Mouse (Mus musculus): Measurements from ENCODE around the gene Gzmk.
A peak's percentile ranks its signal among the peaks of the same experiment; 100 is the strongest.
"Not testable (repeated sequence)": the region's sequence is repeated elsewhere in the genome, so short reads cannot be mapped to it uniquely, and the experiment has no call there.

Gene Gzmk

DNA sequence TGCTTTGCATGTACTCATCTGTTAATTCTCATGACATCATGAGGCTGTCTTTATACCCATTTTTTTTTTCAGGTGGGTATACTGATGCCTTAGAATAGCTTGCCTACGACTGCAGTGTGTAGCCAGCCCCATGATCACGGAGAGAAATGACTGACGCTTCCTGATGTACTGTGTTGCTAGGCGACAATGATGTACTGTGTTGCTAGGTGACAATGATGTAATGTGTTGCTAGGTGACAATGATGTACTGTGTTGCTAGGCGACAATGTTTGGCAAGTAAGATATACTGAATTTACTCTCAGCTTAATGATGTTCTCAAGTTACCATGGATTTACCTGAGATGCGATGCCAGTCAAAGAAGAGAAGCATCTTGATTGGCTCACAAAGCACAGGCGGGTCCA is at the start of gene Gzmk:
TSS of gene Gzmk (minus strand) at position 98 of the 400 bp plus-strand sequence.
- no peak for DNase-seq

DNA sequence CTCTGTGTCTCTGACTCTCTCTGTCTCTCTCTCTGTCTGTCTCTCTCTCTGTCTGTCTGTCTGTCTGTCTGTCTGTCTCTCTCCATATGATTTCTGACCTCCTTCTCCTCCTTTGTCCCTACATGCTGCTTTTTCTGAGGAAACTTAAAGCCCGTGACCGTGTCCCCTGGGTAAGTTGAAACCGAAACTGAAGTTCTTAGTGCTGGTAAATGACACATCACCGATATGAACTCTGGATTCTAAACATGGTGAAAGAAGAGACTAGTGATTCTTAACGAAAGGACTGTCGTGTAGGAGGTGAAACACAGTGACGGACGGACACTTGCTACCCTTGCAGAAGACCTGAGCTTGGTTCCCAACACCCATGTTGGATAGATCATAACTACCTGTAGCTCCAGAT is 45.5 kb upstream of the Gzmk start:
- DNase-seq: no peak

DNA sequence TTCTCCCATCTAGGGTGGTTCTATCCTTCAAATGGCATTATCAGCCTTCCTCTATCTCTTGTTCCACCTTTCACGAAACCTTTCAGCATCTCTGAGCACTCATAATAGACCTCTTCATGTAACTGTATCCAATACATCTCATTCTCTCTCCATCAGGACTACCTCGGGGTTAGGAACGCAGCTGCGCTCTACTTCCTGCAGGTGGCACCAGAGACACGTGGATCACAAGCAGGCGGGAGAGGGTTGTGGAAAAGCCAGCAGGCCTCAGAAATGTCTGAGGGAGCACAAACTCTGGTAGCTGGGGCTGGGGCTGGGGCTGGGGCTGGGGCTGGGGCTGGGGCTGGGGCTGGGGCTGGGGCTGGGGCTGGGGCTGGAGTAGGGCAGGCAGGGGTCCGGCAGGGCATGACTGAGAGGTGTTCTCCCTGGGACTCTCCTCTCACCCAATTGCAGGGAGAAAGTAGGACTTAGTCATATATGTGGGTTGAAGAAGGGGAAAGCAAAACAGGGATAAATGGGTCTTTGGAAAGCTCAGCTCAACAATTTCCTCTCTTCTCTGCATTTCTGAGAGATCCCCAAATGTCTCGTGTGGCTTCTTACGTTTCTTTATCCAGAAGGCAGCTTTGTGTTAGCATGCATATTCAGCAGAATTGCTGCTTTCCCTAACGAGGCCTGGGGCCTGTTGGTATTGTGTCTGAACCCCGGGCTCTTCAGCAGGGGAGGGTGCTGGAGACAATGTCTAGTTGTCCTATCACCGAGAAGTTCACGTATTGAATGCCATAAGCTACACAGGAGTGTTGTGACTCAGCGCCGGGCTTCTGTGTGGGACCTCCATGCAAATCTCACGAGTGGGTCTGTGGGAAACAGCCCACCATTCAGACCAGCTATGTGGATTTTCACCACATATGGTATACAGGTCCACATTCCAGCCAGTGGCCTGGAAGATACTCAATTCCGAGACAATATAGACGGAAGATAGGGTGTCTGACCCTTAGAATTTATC is 44.4 kb upstream of the Gzmk start:
- peak; percentile 52 for DNase-seq

DNA sequence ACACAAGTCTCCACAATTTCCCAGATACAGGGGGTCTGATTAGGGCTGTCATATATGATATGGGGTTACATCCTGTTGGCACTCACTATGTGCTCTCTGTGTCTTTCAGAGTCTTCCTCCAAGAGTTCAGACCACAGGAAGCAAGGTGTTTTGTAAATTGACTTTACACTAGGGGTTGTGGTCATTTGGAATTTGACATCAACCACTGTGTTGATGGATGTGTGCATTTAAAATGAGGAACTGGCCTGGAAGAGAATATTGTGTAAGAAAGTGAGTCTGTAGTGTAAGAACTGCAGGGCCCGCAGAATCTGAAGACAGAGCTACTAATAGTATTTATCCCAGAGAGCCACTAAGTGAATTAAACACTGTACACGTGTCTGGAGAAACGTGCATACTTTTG is 41.5 kb upstream of the Gzmk start:
- no peak for DNase-seq

DNA sequence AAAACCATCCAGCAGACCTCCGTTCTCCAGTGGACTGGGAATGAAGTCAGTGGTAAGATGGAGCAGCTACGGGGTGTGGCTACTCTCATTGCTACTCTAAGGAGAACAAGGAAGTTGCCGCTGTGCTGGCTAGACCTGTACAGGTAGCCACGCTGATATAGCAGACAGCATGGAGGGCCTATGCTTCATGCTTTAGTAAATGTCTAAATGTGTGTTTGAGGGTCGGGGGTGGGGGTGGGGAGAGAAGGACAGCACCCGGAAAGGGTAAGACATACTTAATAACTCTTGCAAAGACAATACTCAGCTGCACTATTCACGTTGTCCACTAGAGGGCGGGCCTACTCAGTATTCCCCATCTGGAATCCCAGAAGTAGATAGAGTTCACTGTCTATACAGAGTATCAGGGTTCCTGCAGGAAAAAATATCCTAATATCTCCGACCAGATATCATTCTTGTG is 40.8 kb upstream of the Gzmk start:
- peak; percentile 18 for DNase-seq

DNA sequence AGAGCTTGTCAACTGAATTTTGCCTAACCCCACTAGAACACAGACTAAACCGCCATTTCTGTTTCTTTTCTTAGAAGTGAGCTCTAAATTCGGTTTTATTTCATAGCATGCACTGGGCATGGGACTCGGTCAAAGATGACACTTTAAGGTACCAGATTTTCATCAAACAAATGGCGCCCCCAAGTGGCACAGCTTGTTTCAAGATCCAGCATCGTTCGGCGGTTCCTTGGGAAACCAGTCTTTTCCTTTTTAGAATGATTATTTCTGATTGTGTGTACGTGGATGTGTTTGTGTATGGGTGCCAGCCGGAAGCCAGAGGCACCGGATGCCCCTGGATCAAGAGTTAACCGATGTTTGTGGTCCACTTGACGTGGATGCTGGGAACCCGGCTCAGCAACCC is 39.5 kb upstream of the Gzmk start:
- no peak for DNase-seq

DNA sequence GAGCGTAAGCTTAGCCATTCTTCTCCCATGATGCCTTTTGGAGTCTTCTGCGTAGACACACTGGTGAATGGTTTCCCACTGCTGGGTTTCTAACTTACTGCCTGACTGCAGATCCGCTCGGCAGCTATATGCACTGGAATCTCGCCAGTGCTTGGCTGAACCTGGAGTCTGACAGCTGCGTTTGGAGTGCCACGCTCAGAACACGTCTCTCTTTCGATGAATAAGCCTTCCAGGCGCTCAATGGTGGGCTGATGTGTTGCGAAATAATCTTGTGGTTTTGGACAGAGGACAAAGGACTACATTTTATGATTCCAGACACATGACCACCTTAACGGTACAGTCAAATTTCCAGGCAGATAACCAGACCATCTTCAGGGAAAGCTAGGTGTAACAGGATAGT is 37.1 kb upstream of the Gzmk start:
- no peak for DNase-seq

DNA sequence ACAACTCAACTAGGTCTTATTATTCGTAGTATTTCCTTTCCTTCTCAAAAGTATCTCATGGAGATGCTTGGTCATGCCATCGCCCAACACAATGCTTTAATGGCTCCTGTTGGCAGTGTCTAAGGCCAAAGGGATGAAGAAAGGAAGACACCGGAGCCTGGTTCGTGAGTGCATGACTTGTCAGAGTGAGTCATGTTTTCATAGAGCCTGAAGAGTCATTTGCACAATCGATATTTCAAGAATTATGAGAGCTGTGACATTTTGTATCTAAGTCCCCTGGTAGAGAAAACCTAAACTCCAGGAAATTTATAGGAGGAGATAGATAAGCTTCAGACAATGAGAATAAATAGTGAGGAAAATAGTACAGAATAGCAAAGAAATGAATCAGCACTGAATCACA is 33.5 kb upstream of the Gzmk start:
- no peak for DNase-seq

DNA sequence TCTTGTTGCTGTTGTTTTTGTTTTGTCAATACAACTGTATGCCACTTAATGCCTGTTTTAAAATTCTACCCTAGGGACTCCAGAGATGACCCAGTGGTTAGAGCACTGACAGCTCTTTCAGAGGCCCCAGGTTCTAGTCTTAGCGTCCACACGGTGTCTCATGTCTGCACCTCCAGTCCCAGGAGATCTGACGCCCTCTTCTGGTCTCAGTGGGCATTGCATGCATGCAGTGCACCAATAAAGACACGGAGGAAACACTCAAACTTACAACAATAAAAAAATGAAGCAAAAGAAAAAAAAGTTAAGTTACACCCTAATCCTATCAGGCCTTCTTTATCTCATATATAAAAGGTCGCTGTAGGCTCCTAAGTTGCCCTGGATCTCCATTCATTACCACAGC is 31.5 kb upstream of the Gzmk start:
- DNase-seq: no peak

DNA sequence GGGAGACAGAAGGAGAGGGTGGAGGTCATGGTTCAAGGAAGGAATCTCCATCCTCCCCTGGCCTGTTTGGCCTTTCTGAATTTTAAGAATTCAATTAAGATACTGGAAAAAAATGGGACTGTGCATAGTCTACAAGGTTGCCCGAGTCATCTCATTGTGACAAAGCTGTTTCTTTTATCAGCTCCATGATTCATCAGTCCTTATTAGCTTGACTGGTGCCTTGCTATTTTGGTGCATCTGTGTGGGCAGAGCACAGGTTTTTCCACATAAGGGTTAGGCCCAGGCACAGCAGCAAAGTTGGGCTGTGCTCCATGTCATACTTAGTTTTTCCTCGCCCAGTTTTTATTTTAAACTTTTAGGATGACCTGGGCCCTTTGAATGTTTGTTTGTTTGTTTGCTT is 31.1 kb upstream of the Gzmk start:
- no peak for DNase-seq

DNA sequence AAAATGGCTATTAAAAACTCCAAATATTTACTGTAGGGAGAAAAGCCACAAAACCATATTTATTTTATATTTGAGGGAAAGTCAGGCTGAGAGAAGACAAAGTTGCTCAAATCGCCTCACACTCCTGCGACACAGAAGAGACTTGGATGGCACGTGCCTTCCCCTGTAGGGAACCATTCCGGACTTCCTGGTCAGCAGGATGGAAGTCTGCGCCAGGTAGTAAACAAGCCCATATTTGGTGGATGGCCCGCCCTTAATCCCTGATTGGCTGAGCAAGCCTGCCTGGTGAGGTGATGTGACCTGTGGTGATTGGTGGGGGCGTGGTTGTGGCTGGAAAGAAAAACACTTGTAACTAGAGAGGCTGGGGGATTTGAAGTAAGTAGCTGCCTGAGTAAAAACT is 26.9 kb upstream of the Gzmk start:
- DNase-seq: not testable (repeated sequence)

DNA sequence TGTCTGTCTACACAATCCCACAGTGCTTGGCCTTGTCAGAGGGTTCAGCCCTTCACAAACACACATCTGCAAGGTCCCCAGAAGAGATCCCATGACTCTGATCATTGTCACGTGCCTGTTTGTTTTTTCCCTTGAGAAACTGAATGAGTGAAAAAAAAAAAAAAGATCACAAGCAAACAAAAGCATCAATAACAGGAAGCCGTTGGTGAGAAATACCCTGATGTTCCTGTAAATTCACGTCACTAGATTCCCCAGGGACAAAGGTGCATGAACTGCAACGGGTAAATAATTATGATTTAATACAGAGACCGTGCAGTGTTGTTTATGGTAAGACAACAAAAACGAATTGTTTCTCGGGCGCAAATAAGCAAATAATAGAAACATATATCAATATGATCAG is 19.3 kb upstream of the Gzmk start:
- no peak for DNase-seq

DNA sequence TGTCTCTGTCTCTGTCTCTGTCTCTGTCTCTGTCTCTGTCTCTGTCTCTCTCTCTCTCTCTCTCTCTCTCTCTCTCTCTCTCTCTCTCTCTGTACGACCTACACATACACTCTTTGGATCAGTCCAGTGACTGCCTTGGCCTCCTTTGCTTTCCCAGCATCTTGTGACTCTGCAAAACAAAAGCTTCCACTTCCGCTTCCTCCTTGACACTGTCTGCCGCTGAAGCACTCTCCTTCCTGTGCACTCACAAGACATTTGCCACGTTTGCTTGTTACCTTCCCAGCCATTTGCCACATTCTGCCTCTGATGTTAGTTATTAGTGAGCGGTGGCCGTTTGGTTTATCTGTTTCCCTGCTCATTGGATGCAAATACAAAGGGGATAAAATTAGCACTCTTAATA is 16.4 kb upstream of the Gzmk start:
- DNase-seq: no peak

DNA sequence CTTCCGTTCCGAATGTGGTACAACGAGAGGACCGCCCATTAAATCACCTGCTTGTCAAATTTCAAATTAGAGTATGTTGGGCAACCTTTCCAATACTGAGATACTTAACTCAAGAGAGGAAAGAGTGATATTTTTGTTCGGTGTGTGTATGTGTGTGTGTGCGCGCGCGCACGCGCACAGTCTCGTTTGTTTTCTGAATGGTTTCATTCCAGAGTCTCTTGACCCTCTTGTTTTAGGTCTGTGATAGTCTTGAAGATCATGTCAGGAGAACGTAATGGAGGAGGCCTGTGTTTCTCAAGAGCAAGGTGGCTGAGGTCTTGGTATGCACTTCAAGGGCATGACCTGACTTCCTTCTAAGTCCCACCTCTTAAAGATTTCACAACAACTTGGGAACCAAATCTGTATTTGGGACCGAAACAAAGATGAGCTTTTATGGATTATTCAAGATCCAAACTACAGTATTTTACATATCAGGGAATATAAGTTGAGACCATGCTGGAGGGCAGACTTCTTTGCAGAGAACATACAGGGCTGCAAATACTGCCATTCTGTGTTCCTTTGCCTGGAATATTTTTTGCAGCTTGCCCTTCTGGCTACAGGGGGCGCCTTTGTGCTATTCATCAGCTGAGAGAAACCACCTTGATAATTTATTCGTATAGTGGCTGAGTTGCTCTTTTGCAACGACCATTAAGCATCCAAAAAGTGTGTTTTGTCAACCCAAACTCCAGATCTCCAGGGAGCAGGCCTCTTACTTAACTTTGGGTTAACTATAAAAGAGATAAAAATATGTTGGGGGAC is 2.2 kb upstream of the Gzmk start:
- no peak for DNase-seq

DNA sequence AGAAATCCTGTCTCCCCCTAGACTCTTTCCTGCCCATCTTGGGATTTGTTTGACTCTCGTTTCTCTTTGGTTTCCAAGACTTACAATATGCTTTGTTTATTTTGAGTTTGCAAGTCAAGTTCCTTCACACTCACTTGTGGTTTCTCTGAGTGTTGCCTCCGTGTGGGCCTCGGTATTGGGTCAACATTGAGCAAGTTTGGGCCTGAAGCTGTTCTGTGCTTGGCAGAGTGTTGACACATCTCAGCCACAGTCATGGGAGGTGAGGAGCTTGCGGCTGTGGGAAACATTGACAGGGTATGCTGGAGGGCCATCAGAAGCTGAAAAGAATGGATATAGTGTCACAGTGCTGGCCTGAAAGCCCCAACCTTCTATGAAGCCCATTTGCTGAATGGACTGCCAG is 1.4 kb upstream of the Gzmk start:
- no peak for DNase-seq

DNA sequence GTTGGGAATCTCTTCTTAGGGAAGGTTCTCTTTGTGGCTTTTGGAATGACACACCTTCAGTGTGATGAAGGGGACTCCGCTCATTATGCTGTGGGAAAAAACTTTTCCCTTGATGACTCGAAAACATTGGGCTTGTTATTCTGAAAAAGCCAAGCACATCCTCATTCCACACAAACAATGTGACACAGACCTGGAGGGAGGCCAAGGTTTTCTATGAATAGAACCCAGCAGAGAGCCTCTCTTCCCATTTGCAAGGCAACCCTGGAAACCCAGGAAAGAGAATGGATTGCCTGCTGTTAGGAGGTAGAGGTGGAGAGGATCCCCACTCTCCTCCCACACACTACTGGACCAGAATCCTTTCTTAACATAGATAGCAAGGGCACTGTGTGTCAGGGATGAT is 1.6 kb downstream of the Gzmk start:
- DNase-seq: no peak

DNA sequence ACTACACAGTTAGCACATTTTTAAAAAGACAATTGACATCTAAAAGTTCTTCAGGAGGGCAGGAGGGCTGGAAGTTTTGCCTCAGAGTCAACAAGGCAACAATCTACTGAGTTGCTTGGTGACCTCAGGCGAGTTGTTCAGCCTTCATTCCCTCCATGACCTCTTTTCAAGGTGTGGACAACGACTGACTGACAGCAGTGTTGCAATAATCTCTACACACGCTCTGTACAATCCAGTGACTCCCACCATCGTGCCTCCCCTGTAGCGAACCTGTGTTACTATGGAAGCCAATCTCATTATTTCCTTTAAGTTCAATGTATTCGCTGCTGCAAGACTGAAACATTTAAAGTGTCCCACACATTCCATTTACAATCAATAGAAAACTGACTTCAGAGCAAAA is 3.9 kb downstream of the Gzmk start:
- DNase-seq: no peak

DNA sequence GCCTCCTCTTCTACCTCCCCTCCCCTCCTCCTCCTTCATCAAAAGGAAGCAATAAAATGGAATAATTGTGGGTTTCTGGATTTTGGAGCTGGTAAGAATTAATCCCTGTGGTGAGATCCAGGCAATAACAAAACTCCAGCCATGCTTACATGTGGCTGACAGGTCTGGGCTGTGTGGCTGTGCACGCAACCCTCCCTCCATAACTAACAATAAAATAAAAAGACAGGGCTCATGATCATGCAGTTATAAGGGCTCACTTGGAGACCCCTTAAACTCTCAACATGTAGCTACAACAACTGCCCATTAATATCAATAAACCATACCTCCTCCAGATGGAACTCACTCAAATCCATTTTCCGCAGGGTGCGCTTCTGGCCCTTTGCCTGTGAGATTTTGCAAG is 11.8 kb downstream of the Gzmk start:
- no peak for DNase-seq

DNA sequence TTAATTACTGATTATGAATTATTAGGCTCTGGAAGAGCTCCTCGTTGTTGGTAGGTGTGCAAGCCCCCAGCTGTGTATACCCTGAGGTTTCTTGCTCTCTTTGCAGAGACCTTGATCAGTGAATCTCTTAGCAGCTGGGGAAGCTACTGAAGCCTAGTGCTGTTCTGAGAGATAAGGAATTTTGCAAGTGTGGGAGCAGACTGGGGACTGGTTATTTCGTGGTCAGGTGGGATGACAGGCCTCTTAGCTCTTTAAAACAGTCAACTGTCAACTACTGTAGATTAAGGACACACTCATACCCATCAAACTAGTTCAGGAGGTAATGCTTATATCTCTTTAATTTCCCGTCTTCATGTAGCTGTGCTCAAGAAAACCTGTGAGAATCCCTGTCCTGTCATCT is 13.3 kb downstream of the Gzmk start:
- DNase-seq: no peak

DNA sequence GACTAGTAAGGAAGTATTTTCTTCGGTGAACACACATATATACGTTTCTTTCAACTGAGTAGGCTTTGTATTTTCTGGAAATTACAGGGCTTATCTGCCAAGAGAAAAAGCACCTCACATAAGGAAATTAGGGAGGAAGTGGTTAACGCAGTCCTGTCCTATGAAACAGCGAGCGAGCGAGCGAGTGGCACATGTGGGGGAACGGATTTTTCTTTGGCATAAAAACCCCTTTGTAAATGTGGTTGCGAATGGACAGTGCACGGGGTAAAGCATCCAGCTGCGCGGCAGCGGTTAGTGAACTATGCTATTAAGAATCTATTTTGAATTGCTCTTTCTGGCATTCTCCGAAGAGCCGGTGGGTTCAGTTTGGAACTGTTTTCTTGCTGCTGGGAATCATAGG is 14.4 kb downstream of the Gzmk start:
- no peak for DNase-seq

DNA sequence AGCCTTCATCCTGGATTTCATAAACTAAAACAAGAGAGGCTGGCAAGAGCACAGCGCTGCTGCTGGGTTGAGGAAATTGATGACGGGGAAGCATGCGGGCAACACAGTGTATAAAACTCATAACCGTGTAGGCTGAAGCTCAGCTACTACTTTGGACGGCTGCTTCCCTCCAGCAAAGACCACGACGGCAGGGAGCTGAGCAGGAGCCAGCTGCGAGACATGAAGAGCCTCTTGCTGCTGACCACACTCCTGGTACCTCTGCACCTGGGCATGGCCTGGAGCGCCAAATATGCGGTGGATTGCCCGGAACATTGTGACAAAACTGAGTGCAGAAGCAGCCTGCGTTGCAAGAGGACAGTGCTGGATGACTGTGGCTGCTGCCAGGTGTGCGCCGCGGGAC is 16.1 kb downstream of the Gzmk start, which contains the start of gene Esm1:
TSS of gene Esm1 (plus strand) at position 36 of the 400 bp plus-strand sequence.
- no peak for DNase-seq

DNA sequence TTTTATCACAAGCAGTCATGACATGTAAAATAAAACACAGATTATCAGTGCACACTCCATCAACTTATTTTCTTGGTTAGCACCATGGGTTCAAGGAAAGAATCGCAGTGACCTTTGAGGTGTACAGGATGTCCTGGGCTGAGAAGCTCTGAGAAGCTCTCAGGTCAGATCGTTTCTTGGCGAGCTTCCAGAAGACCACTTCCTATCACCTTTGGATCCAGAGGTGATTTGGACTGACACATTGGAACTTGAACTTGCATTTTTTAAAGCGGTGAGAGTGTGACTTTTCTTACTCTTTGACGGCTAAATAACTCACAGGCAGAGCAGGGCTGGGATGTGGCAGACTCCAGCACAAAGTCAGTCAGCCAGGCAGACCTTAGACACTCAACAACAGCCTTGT is 20.4 kb downstream of the Gzmk start:
- DNase-seq: no peak

DNA sequence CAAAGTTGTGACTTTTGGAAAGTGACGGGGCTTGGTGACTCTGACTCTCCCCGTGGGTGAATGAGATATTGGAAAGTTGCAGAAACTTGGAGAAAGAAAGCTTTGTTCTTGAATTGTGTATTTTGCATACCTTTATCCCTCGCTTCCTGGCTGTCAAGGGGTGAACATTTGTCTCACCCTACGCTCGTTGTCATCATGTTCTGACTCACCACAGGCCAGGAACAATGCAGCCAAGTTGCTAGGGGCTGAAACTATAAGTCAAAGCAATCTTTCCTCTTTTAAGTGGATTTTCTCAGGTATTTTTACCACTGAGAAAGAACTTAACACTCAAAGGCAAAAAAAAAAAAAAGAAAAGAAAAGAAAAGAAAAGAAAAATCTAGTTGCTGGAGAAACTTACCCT is 22.6 kb downstream of the Gzmk start:
- DNase-seq: no peak

DNA sequence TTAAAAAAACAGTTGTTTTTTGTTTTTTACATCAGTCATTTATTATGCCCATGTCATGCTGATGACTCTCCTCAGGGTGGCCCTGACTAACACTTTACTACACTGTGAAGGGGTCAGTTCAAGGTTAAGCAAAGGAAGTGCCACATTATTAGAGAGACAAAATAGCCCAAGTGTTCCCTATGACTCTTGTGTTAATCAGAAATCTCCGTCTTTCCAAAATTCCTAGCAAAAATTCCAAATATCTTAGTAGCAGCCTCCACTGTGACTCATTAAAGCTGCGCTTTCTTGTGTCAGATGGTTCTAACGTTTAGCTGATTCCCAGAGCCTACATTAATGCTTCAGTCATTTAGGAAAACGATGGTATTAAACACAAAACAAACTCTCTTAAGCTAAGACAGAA is 23.5 kb downstream of the Gzmk start:
- no peak for DNase-seq

Data from cerebellum, adult 11-12 months (tissue).